Mouse (Mus musculus) 3134 (cell line): ENCODE measurements around the gene Slfn9.
"Not testable (repeated sequence)": the region's sequence is repeated elsewhere in the genome, so short reads cannot be mapped to it uniquely, and the experiment has no call there.

ENCODE experiments used
- DNase-seq: peaks from one replicate; pipeline ENCODE4 v3.0.0-alpha.2; 2011; ENCODE audit warnings: low spot score; ENCODE audit not compliant: insufficient read length; ENCODE audit errors: extremely low read depth

Slfn9 gene

DNA sequence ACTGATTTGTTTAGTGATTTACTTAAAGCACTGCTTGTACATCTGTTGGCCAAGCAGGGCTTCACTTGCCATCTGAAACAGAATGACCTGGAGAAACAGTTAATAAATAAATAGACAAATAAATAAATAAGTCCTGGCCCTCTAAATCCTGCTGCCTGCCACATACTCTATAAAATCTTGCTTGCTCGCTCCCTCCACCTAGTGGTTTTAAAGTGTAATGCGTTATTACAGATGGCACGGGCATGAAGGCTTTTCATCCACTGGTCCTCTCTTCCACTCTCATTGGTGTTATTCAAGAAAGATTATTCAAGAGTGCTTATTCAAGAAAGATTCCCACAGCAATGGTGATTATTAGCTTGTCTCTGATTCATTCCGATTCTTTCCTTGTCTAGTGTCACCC is 32.0 kb downstream of the Slfn9 start:
- DNase-seq, result no peak

DNA sequence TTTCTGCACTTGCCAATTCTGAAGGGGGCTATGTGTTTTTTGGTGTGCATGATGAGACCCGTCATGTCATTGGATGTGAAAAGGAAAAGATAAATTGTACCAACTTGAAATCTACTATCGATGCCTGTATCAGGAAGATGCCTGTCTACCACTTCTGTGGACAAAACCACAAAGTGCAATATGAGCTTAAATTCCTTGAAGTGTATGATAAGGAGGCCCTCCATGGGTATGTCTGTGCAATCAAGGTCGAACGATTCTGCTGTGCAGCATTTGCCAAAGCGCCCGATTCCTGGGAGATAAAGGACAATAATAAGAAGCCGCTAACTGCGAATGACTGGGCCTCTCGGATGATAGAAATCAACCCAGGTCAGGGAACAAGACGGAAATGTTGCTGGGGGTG is 34.7 kb downstream of the Slfn9 start:
- no peak for DNase-seq

DNA sequence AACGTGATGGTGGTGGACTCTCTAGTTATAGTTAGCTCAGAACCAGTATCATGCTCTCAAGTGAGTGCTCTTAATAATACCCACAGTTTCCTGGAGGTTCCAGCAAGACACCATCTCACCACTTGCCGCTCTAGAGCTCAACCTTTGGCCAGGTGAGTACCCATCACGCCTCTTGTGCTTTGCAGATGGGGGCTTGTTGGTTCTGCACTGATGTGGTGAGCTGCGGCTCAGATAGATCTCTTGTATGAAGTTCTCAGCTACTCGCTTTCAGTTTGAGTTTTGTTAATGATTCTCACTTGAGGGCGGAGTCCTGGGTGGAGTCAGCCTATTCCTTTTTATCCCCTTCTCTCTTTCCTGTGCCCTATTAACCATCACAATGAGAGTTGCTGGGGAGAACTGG is 37.0 kb downstream of the Slfn9 start:
- no peak for DNase-seq

DNA sequence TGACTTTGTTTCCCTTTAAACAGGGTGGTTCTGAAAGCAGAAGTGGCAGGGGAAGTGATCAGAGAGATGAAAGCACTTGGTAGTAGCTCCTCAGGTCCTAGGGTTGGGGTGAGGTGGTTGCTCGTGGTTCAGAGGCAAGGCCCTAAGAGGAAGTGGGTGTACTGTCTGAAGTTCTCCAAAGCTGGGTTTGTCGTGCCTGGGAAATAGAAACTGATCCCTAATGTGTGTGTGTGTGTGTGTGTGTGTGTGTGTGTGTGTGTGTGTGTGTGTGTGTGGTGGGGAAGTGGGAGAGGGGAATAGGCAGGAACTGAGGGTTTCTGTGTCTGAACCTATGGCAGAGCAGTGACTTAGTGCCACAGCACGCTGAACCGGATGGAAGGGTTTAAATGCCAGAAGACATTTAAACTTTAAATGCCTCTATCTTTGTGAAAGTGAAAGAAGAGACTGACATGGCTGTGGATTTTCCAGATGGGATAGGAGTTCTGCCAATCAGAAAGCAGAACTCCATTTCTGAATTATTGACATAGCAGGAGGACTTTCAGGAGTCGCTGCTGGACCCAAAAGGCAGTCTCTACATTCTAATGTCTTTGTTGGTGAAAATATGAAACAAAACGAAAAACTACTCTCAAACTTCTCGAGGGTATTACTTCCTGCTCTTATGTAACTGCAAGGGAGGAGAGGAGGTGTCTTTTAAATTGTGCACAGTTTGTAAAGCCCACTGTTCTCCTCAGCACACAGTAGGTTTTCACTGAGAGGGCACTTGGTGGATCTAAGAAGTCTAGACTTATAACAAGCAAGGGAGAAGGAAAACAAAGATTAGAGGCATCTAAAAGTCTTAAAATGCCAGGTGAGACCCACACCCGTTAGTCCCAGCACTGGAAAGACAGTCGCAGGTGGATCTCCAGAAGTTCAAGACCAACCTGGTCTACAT is 38.8 kb downstream of the Slfn9 start:
- no peak for DNase-seq

DNA sequence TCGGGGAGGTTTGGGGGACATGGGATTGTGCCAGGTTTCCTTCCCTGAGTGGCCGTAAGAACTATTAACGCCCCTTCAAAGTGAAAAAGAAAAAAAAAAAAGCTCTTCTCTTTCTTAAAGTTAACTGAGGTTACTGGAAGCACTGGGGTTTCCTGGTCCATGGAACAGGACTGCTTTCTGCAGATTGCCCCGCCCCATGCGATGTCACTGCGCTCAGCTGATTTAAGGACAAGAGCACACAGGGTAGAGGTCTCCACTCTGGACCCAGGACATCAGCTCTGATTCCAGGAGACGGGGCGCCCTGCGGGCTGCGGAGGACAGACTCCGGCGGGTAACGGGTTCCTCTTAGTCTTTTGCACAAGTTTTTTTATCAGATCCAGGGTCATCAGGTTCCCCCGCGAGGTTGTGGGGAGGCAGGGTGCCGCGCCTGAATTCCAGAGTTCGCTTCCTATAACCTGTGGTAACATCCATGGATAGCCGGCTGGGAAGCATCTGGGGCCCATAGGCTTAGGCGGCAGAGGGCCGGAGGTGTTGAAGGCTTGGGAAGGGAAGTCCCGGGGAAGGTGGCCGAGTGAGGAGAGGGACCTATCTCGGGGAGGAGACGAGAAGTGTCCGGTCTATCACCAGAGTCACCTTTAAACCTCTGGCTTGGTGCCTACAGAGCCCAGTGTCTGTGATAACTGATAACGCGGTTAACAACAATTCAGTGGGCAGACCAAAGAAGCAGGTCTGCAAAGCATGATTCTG is 39.6 kb downstream of the Slfn9 start:
- no peak for DNase-seq

DNA sequence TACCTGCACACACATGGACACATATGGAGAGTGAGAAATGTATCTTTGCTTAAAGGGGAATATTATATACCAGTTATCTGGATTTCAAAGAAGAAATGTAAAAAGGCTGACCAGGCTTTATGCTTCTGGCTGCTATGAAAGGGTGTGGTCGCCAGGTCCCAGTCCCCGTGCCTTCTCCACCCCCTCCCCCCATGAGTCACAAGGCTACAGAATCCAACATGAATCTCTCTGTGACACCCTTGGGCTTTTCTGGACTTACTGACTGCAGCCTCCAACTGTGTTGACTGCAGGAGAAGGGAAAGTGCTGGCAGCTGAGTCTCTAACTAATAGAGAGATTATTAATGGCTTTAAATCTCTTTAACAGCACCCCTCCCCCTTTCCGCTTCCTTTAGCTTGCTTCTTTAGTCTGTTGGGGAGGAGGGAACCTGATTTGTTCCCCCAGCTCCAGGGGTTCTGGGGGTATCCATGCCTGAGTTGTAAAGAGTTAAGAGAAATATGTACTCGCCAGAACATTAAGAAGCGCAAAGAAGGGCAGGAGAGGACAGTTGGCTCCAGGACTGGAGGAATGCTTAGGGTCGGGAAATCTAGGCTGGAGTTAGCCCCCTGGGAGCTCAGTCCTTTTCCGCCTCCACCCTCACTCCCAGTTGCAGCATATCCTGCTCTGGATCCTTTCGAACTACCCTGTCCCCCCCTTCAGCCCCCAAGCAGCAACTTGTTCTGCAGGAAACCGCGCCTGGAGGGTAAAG is 40.7 kb downstream of the Slfn9 start, which contains the start of gene Slfn5:
Slfn5 (plus strand) TSS at position 614 of the 746 bp plus-strand sequence.
- DNase-seq, result no peak

DNA sequence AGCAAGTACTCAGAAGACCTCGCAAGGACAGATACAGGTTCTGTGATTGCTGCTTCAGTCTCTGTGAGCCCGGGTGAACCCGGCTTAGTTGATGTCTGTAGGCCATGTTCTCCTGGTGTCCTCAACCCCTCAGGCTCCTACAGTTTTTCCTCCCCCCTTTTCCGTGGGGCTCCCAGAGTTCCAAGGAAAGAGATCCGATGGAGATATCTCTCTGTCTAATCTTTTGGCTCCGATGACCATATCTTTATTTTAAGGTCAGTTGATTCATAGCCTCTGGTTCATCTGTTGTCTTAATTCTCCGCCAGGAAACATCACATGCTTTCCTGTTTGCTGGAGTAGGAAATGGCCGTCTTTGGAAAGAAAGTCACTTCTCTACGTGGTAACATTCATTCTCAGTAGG is 42.6 kb downstream of the Slfn9 start:
- no peak for DNase-seq

DNA sequence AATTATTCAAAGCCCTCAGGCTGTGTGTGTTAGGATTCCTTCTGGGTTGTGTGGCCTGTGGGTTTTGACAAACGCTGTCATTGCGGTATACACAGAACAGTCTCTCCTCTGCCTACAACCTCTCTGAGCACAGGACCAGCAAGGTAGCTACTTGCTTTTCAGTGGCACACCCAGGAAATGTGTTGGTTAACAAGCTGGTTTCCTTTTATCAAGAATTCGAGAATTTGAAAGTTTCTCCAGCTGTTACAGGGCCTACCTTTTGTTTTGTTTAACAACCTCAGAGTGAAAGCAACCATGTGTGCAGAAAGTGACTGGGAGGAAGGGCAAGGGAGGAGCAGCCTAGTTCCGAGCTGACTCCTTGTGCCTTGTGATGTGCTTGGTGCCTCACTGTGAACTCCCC is 44.2 kb downstream of the Slfn9 start:
- DNase-seq, result no peak

DNA sequence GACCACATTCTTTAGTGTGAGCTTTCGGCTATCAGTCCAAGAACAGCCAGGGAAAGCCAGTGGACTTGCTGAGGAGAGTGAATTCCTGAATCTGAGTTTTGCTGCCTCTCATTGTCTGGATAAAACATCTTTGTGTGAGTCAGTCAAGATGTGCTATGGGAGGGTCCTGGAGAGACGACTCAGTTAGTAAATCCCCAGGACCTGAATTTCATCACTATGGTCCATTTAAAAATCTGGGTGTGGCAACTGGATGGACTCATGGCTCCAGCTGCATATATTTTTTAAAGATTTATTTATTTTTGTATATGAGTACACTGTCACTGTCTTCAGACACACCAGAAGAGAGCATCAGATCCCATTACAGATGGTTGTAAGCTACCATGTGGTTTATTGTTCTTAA is 46.0 kb downstream of the Slfn9 start:
- peak; percentile 30 for DNase-seq

DNA sequence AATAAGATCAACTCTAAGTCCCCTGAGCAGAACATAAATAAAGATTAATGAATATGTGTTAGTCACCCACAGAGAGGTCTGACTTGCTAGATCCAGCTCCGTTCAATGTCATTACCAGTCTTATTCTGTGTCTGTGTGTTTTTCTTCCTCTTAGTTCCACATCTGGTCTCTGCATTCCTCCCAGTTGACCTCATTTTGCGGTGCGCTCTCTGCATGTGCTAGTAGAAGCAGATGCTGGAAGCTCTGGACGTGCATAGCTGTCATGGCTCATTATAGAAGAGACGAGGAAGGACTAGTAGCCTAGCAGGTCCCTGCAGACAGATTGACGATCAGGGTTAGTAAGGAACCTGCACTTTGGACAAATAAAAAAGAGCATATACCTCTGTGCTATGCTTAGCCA is 48.3 kb downstream of the Slfn9 start:
- DNase-seq, result peak; percentile 29

DNA sequence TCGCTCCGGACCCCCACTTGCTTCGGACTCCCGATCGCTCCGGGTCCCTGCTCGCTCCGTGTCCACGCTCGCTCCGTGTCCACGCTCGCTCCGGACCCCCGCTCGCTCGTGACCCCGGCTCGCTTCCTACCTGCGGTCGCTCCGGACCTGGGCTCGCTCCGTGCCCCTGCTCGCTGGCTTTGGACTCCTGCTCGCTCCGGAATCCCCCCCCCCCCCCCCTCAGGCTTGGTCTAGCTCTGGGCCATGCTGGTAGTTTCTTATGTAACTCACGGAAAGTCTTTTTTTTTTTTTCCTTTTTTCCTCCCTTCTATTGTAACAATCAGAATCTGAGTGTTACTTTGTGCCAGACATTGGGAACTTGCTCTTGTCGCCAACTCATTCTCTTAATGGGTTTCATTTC is 58.4 kb downstream of the Slfn9 start:
- no peak for DNase-seq

DNA sequence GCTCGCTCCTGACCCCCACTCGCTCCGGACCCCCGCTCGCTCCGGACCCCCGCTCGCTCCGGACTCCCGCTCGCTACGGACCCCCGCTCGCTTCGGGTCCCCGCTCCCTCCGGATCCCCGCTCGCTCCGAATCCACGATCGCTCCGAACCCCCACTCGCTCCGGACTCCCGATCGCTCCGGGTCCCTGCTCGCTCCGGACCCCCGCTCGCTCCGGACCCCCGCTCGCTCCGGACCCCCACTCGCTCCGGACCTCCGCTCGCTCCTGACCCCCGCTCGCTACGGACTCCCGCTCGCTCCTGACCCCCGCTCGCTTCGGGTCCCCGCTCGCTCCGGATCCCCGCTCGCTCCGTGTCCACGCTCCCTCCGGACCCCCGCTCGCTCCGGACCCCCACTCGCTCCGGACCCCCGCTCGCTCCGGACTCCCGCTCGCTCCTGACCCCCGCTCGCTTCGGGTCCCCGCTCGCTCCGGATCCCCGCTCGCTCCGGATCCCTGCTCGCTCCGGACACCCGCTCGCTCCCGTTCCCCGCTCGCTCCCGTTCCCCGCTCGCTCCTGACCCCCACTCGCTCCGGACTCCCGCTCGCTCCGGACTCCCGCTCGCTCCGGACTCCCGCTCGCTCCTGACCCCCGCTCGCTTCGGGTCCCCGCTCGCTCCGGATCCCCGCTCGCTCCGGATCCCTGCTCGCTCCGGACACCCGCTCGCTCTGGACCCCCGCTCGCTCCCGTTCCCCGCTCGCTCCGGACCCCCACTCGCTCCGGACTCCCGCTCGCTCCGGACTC is 59.8 kb downstream of the Slfn9 start:
- DNase-seq, result not testable (repeated sequence)

DNA sequence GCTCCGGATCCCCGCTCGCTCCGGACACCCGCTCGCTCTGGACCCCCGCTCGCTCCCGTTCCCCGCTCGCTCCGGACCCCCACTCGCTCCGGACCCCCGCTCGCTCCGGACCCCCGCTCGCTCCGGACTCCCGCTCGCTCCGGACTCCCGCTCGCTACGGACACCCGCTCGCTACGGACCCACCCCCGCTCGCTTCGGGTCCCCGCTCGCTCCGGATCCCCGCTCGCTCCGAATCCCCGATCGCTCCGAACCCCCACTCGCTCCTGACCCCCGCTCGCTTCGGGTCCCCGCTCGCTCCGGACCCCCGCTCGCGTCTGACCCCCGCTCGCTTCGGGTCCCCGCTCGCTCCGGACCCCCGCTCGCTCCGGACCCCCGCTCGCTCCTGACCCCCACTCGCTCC is 60.5 kb downstream of the Slfn9 start:
- DNase-seq, result not testable (repeated sequence)

DNA sequence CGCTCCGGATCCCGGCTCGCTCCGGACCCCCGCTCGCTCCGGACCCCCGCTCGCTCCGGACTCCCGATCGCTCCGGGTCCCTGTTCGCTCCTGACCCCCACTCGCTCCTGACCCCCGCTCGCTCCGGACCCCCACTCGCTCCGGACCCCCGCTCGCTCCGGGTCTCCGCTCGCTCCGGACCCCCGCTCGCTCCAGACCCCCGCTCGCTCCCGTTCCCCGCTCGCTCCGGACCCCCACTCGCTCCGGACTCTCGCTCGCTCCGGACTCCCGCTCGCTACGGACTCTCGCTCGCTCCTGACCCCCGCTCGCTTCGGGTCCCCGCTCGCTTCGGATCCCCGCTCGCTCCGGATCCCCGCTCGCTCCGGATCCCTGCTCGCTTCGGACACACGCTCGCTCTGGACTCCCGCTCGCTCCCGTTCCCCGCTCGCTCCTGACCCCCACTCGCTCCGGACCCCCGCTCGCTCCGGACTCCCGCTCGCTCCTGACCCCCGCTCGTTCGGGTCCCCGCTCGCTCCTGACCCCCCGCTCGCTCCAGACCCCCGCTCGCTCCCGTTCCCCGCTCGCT is 61.2 kb downstream of the Slfn9 start:
- not testable (repeated sequence) for DNase-seq

DNA sequence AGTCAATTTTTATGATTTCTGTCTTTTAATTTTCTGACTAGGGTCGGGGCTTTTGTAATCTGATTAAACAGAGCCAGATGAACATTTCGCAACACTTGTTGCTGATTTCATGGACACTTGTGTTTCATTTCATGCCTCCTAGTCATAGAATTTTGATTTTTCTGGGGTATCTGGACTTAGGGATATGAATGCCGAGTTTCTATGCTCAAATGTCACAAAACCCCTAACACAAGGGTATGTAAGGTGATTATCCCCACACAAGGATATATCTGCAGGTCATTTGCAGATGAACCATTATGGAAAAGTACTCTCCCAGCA is 62.0 kb downstream of the Slfn9 start:
- no peak for DNase-seq

DNA sequence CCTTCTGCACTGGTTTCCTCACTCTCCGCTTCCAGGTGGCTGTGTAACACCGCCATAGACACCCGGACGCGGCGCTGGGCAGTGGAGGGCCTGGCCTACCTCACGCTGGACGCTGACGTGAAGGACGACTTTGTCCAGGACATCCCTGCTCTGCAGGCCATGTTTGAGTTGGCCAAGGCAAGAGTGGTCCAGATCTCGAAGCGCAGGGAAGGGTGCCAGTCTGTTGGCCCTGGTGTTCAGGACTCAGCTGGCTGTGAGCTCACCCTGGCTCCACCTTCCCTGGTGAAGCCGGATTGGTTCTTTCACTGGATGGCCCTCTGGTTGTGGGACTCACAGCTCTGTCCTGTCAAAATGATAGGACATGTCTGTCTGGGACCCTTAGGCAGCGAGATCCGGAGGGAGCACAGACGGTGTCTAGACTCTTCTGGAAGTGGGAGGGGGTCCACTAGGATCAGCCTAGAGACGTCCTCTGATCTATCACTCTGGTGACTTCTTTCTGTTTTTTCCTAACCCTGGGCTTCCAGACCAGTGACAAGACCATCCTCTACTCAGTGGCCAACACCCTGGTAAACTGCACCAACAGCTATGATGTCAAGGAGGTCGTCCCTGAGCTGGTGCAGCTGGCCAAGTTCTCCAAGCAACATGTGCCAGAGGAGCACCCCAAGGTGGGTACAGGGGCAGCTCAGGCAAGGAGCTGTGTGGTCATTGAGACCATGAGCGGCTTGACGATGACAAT is 62.6 kb downstream of the Slfn9 start:
- no peak for DNase-seq
